Mouse (Mus musculus) CD8-positive naive resting alpha-beta T cell, adult 2 months (primary cell): ENCODE results near the gene Camkmt.

ENCODE experiments used
- DNase-seq, 2 experiments: peaks; one replicate each; pipeline ENCODE4 v3.0.0; 2022; ENCODE audit warnings: low read depth in 2 of 2, low spot score in 2 of 2

Gene Camkmt

GRCm38 (mm10) chr17:85291154-85291553 lies 200.8 kb downstream of the Camkmt start:
- DNase-seq, result no peak

- DNase-seq, result no peak
These were observed 201.2 kb downstream of the Camkmt start for GRCm38 (mm10) chr17:85291601-85292000.

- no peak for DNase-seq
These were observed 201.9 kb downstream of the Camkmt start for GRCm38 (mm10) chr17:85292276-85292675.

- no peak for DNase-seq
These were observed 213.3 kb downstream of the Camkmt start for GRCm38 (mm10) chr17:85303686-85304085.

GRCm38 (mm10) chr17:85308566-85308965 lies 218.2 kb downstream of the Camkmt start:
- DNase-seq, result no peak

- DNase-seq, result no peak
These were observed 218.7 kb downstream of the Camkmt start for GRCm38 (mm10) chr17:85309046-85309445.

GRCm38 (mm10) chr17:85311348-85311747 lies 221.0 kb downstream of the Camkmt start:
- no peak for DNase-seq

GRCm38 (mm10) chr17:85318401-85318800 lies 228.0 kb downstream of the Camkmt start:
- DNase-seq, result no peak

GRCm38 (mm10) chr17:85319779-85320300 lies 229.5 kb downstream of the Camkmt start:
- DNase-seq, result no peak

- no peak for DNase-seq
These were observed 238.5 kb downstream of the Camkmt start for GRCm38 (mm10) chr17:85328901-85329300.

GRCm38 (mm10) chr17:85335464-85335863 lies 245.1 kb downstream of the Camkmt start:
- no peak for DNase-seq

- no peak for DNase-seq
These were observed 247.3 kb downstream of the Camkmt start for GRCm38 (mm10) chr17:85337666-85338065.

- DNase-seq, result no peak
These were observed 250.9 kb downstream of the Camkmt start for GRCm38 (mm10) chr17:85341134-85341700.

- DNase-seq, result no peak
These were observed 252.1 kb downstream of the Camkmt start for GRCm38 (mm10) chr17:85342471-85342870.

- DNase-seq, result no peak
These were observed 253.1 kb downstream of the Camkmt start for GRCm38 (mm10) chr17:85343435-85343834.

GRCm38 (mm10) chr17:85346701-85347100 lies 256.3 kb downstream of the Camkmt start:
- DNase-seq, result no peak

- no peak for DNase-seq
These were observed 259.1 kb downstream of the Camkmt start for GRCm38 (mm10) chr17:85349331-85349935.

- DNase-seq, result no peak
These were observed 260.9 kb downstream of the Camkmt start for GRCm38 (mm10) chr17:85351301-85351700.

- no peak for DNase-seq
These were observed 262.4 kb downstream of the Camkmt start for GRCm38 (mm10) chr17:85352731-85353130.

- no peak for DNase-seq
These were observed 262.8 kb downstream of the Camkmt start for GRCm38 (mm10) chr17:85353191-85353590.

GRCm38 (mm10) chr17:85353636-85354035 lies 263.3 kb downstream of the Camkmt start:
- DNase-seq, result no peak

- no peak for DNase-seq
These were observed 265.0 kb downstream of the Camkmt start for GRCm38 (mm10) chr17:85355356-85355755.

- DNase-seq, result no peak
These were observed 270.7 kb downstream of the Camkmt start for GRCm38 (mm10) chr17:85361006-85361405.
